Mouse (Mus musculus): ENCODE results near the gene Itch.

GRCm38 (mm10) chr2:155271957-155272356 lies 138.6 kb downstream of the Itch start:
- TF ChIP-seq CTCF (IDR thresholded peaks at IDR 0.05; ENCODE audit: low read depth) (peak; percentile 68), EP300 (IDR thresholded peaks at IDR 0.05; ENCODE audit: low read depth) (no peak)

Measured in liver, embryonic 14.5 days (tissue).